Mouse (Mus musculus) ES-Bruce4 (cell line): ENCODE data around the gene Slc25a19.

Experiments used
- EP300 ChIP-seq: IDR thresholded peaks from 2 replicates; pipeline ENCODE4 v1.6.1; 2011; ENCODE audit warnings: low read depth, low read length; ENCODE audit not compliant: insufficient read depth
- POLR2A ChIP-seq: IDR thresholded peaks from one replicate; pipeline ENCODE4 v1.8.1; 2011; ENCODE audit warnings: low read length; ENCODE audit not compliant: insufficient read depth

DNA sequence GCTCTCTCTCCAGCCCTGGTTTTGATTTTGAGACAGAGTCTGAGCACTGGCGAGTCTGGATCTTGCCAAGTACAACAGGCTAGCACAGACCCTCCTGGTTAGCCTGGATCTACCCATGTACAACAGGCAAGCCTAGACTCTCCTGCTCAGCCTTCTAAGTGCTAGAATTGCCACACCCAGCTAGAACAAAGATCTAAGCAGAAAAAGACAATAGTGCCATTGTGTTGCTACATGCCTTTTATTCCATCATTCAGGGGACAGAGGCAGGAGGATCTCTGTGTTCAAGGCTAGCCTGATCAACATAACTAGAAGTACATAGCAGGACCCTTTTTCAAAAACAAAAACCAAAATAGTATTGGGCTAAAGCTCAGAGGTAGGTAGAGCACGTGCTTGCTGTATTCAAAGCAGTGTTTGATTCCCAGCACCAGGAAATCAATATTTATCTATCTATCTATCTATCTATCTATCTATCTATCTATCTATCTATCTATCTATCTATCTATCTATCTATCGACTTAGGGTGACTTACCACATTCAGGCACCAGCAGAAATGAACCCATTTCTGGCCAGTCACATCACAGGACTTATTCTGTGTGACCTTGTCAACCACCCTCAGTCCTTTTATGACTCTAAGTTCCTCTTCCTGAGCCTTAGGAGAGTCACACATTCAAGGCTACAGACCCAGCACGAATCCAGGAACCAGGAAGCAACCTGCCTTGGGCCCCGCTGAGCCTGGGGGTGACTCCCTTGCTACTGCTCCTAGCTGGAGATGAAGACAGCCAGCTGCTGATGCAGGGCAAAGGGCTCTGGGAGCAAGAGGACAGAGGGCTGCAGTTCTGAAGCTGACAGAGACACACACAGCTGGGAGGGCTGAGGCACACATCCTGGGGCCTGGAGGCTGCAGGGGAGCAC lies 10.7 kb upstream of the Slc25a19 start:
- TF ChIP-seq POLR2A (no peak), EP300 (no peak)
